Mouse (Mus musculus): ENCODE measurements around the gene Gsdma2.

DNA sequence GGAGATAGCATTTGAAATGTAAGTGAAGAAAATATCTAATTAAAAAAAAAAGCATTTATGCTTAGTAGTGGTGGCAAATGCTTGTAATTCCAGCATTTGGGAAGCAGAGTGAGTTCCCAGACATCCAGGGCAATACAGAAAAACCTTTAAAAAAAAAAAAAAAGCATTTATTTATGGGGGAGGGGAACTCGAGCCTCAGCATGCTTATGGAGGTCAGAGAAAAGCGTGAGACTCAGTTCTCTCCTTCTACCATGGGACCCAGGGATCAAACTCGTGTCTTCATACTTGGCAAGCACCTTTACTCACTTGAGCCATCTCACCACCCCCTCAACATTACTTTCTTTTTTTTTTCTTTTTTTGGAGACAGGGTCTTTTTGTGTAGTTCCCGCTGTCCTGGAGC, 34.6 kb downstream of the Gsdma2 start:
- TF ChIP-seq CTCF (IDR thresholded peaks at IDR 0.05; ENCODE audit: control insufficient read depth, insufficient read depth, insufficient replicate concordance, low read depth, low read length) (no peak), POLR2A (IDR thresholded peaks at IDR 0.05; ENCODE audit: control insufficient read depth, low read depth, low read length) (no peak)
